Mouse (Mus musculus) heart, embryonic 11.5 days (tissue): ENCODE results near the gene Haus6. TPM values are rescaled to one million over a fixed set of nuclear protein-coding genes. Genes with fewer than 3 reads are reported as not detected.

Source experiments
- ATAC-seq: fragments of 200-750 bp; cut with Nextera tagmentation; replicated peaks from 2 replicates; pipeline ENCODE4 v1.8.0; 2017; ENCODE audit warnings: moderate library complexity; ENCODE audit not compliant: insufficient number of reproducible peaks, low FRiP score, low TSS enrichment
- H3K27ac ChIP-seq: fragments of 300-500 bp; sonication (generic); 2 replicates; pipeline ENCODE4 v1.5.1; 2014; ENCODE audit warnings: mild to moderate bottlenecking, low read depth, low read length
- H3K27me3 ChIP-seq: fragments of 300-500 bp; sonication (generic); 2 replicates; pipeline ENCODE4 v1.6.1; 2014; ENCODE audit warnings: mild to moderate bottlenecking, low read length, mixed read lengths; ENCODE audit not compliant: control insufficient read depth, insufficient read depth
- H3K36me3 ChIP-seq: fragments of 300-500 bp; sonication (generic); 2 replicates; pipeline ENCODE4 v1.6.1; 2014; ENCODE audit warnings: mild to moderate bottlenecking, low read length, moderate library complexity, mixed read lengths; ENCODE audit not compliant: control insufficient read depth, insufficient read depth
- H3K4me1 ChIP-seq: fragments of 300-500 bp; sonication (generic); 2 replicates; pipeline ENCODE4 v1.6.1; 2014; ENCODE audit warnings: low read length; ENCODE audit not compliant: control insufficient read depth, insufficient read depth
- H3K4me2 ChIP-seq: fragments of 300-500 bp; sonication (generic); 2 replicates; pipeline ENCODE4 v1.6.1; 2014; ENCODE audit warnings: mild to moderate bottlenecking, moderate library complexity
- H3K4me3 ChIP-seq: fragments of 300-500 bp; sonication (generic); 2 replicates; pipeline ENCODE4 v1.5.1; 2014; ENCODE audit warnings: low read depth, low read length
- H3K9ac ChIP-seq: fragments of 300-500 bp; sonication (generic); 2 replicates; pipeline ENCODE4 v1.6.1; 2014; ENCODE audit warnings: mild to moderate bottlenecking, low read depth, low read length, moderate library complexity
- H3K9me3 ChIP-seq: fragments of 300-500 bp; sonication (generic); replicated peaks from 2 replicates; pipeline ENCODE4 v1.6.1; 2016; ENCODE audit warnings: low read length; ENCODE audit not compliant: control insufficient read depth
- WGBS: fragments of 180-500 bp; shearing (Covaris S2); extraction: QIAGEN DNeasy Blood & Tissue Kit; methylation state at CpG from one replicate; pipeline ENCODE4 v1.1.7; 2014; ENCODE audit not compliant: insufficient replicate concordance; 5-methylcytosine and 5-hydroxymethylcytosine counted together
- polyA plus RNA-seq: library from polyadenylated mRNA; unstranded; fragments of >200 nt; fragmentation: Nextera tagmentation; extraction: Ambion mirVana; gene quantifications from 2 replicates; pipeline ENCODE4 v1.2.1, GENCODE M21; 2014

The Haus6 gene
- polyA plus RNA-seq, 1 experiment from 2014 or later: 15.5 TPM

DNA sequence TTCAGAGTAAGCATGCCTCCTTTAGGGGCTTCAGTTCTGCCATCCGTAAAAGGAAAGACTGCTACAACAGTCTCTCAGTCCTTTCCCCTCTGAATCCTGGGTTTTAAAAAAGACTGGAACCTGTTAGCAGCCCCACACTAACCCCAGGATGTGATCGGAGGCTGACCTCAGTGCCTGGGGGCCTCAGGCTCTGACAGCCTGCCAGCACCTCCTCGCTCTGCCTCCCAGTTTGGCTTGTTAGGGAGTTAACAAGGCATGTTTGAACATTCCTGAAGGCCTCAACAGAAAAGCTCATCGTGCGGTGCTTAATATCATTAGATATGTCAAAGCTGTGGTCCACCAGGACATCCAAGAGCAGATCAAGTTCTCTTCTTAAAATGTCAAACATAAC is 77.8 kb downstream of the Haus6 start:
- Histone ChIP-seq H3K4me2 (no peak overlapping the region), H3K9ac (no peak overlapping the region), H3K27me3 (no peaks in the 10 kb centered on the region), H3K9me3 (no peaks in the 10 kb centered on the region), H3K36me3 (no peaks in the 10 kb centered on the region), H3K4me1 (no peaks in the 10 kb centered on the region), H3K4me3 (no peak overlapping the region), H3K27ac (no peak overlapping the region)
- no peak for ATAC-seq
- 49% methylated on average over 5 of the region's 5 CpGs for WGBS

DNA sequence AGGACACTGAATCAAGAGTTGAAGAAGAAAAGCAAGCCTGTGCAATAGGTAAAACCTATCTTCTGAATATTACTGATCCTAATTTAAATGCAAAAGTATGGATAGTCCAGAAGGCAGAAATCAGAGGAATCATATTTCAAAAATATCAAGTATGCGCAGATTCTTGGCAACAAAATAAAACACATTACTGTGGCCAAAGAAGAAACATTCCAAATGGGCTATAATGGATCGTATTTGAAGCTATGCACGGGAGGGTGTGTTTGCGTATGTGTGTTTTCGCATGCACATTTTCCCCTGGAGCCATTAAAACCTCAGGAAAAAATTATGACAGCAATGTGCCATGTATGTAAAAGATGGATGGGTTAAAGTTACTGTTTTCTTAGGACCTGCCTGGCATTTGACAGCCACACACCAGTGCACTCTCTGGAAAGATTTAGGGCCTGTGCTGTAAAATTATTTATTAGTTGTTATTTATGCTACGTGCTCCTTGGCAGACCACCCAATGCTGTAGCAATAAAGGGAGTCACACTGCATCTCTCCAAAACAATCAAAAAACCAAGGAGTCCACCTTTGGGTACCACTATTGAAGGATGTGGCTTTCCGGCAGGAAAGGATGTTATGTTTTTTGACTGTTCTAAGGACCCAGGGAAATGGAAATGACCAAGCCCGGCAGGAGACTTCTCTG is 78.3 kb downstream of the Haus6 start:
- ATAC-seq: no peak
- Histone ChIP-seq H3K4me3 (no peak overlapping the region), H3K4me2 (no peak overlapping the region)

GRCm38 (mm10) chr4:86529161-86529560 is 82.7 kb downstream of the Haus6 start:
- Histone ChIP-seq H3K9ac (no peak overlapping the region), H3K4me1 (no peaks in the 10 kb centered on the region; the same call in 1 of the 2 replicates), H3K27me3 (no peaks in the 10 kb centered on the region), H3K4me3 (no peak overlapping the region), H3K36me3 (no peaks in the 10 kb centered on the region), H3K4me2 (no peak overlapping the region), H3K27ac (no peak overlapping the region), H3K9me3 (no peaks in the 10 kb centered on the region)
- no peak for ATAC-seq
- WGBS: 73% methylated on average over 6 of the region's 6 CpGs

More for the DNA sequence above, 78.3 kb downstream of the Haus6 start:
- H3K9ac ChIP-seq: no peak overlapping the region
- 82% methylated on average over 8 of the region's 8 CpGs for WGBS
- H3K27me3 ChIP-seq: no peaks in the 10 kb centered on the region
- no peaks in the 10 kb centered on the region for H3K36me3 ChIP-seq
- no peaks in the 10 kb centered on the region for H3K9me3 ChIP-seq
- H3K4me1 ChIP-seq: no peaks in the 10 kb centered on the region
- H3K27ac ChIP-seq: no peak overlapping the region

Other genes starting within 250 kb of the Haus6 start
- not detected in 2 replicates for gene Saxo1, start 53.7 kb downstream of the Haus6 start, polyA plus RNA-seq
- 64.2 and 86.9 TPM in 2 replicates for gene Rraga, start 36.4 kb downstream of the Haus6 start, polyA plus RNA-seq
- 65.4 and 70.4 TPM in 2 replicates for gene Plin2, start 58.0 kb upstream of the Haus6 start, polyA plus RNA-seq
- 5.5 and 8.3 TPM in 2 replicates for gene Dennd4c, start 136.5 kb upstream of the Haus6 start, polyA plus RNA-seq
- 577 and 587 TPM in 2 replicates for gene Rps6, start 245.4 kb upstream of the Haus6 start, polyA plus RNA-seq